Comparison of ENCODE assay signal across 16 mouse cellular contexts in genomic region chr8:117263442-117263841, GRCm38 (mm10). TPM values are rescaled to one million over a fixed set of nuclear protein-coding genes. Genes with fewer than 3 reads are reported as not detected.
DNase-seq lines count a peak whose midpoint lies in the region; ATAC-seq and TF ChIP-seq lines count a peak whose summit lies in the region.
"Had no signal": no experiment of that assay in that cellular context is flagged by ENCODE, and none has a peak within 500 bp of the region (broad histone marks: within the 10 kb centered on the region; RNA-seq: fewer than 3 reads in every experiment).

No protein-coding gene starts in this region.

- H3K36me3 ChIP-seq in G1E (replicated peaks) = peaks cover 66% of the 10 kb centered on the region
- no peaks in the 10 kb centered on the region for H3K36me3 ChIP-seq in intestine, postnatal 0 days (ENCODE audit: control insufficient read depth, insufficient read depth)
- H3K36me3 ChIP-seq in liver, postnatal 0 days (replicated peaks; ENCODE audit: insufficient read depth, low read length) = 0 out of 2 replicates have a peak, but pooled peaks cover 8% of the 10 kb centered on the region
- H3K36me3 ChIP-seq: embryonic facial prominence, embryonic 13.5 days; kidney, embryonic 15.5 days; neural tube, embryonic 13.5 days had no signal

- H3K27me3 ChIP-seq in G1E (ENCODE audit: insufficient read depth, low read length) = no peaks in the 10 kb centered on the region
- no peaks in the 10 kb centered on the region for H3K27me3 ChIP-seq in intestine, postnatal 0 days (replicated peaks; ENCODE audit: control insufficient read depth, insufficient read depth, low read length)
- no peaks in the 10 kb centered on the region for H3K27me3 ChIP-seq in liver, postnatal 0 days (ENCODE audit: insufficient read depth, low read length)
- H3K27me3 ChIP-seq: embryonic facial prominence, embryonic 13.5 days; kidney, embryonic 15.5 days; limb, embryonic 13.5 days; neural tube, embryonic 13.5 days had no signal

- no peak for TF ChIP-seq CTCF in G1E (IDR thresholded peaks at IDR 0.05; ENCODE audit: low read depth, low read length)
- TF ChIP-seq CTCF in intestine, postnatal 0 days (IDR thresholded peaks at IDR 0.05; ENCODE audit: low read depth) = no peak
- no peak for TF ChIP-seq CTCF in liver, postnatal 0 days (IDR thresholded peaks at IDR 0.05; ENCODE audit: low read depth)

- no peaks in the 10 kb centered on the region for H3K9me3 ChIP-seq in G1E (replicated peaks)
- no peaks in the 10 kb centered on the region for H3K9me3 ChIP-seq in intestine, postnatal 0 days (ENCODE audit: control insufficient read depth)
- no peaks in the 10 kb centered on the region for H3K9me3 ChIP-seq in liver, postnatal 0 days (ENCODE audit: low read length)
- H3K9me3 ChIP-seq: embryonic facial prominence, embryonic 13.5 days; kidney, embryonic 15.5 days; limb, embryonic 13.5 days; midbrain, embryonic 10.5 days; neural tube, embryonic 13.5 days had no signal

- 28% methylated on average over 6 of the region's 6 CpGs for WGBS in intestine, postnatal 0 days
- 36% methylated on average over 6 of the region's 6 CpGs for WGBS in liver, postnatal 0 days (ENCODE audit: insufficient replicate concordance)

- no peak overlapping the region; the same call in 1 of the 2 replicates for H3K4me3 ChIP-seq in G1E (ENCODE audit: low read depth, low read length)
- H3K4me3 ChIP-seq in intestine, postnatal 0 days (ENCODE audit: low read depth, low read length) = no peak overlapping the region
- no peak overlapping the region for H3K4me3 ChIP-seq in liver, postnatal 0 days (ENCODE audit: low read depth, low read length)
- H3K4me3 ChIP-seq: embryonic facial prominence, embryonic 13.5 days; kidney, embryonic 15.5 days; limb, embryonic 13.5 days; midbrain, embryonic 10.5 days; neural tube, embryonic 13.5 days had no signal

- ATAC-seq in G1E (ENCODE audit: extremely low read depth, insufficient number of reproducible peaks, low FRiP score, poor library complexity, severe bottlenecking) = peak; percentile 90
- ATAC-seq in intestine, postnatal 0 days = peak; percentile 9; the same call in 1 of the 2 replicates
- peak; percentile 16; the same call in 1 of the 2 replicates for ATAC-seq in liver, postnatal 0 days
- ATAC-seq in CD4-positive, CD25-positive, alpha-beta regulatory T cell, adult 4 months = no peak

- DNase-seq in G1E (ENCODE audit: low spot score) (peak; percentile 76), MEL-GATA-1-ER (ENCODE audit: extremely low read depth, low read depth) (peak; percentile 90)
- no peak for DNase-seq in liver, postnatal 0 days
- DNase-seq in cerebellum, adult 18-20 months = no peak
- DNase-seq in layer of hippocampus, postnatal 10 days (ENCODE audit: low spot score in 2 of 2) = no peak
- DNase-seq: adrenal gland, postnatal 10 days; cerebellum, adult 8-10 months; gastrocnemius, postnatal 25 days; right cerebral cortex, postnatal 14 days had no signal

- H3K27ac ChIP-seq in intestine, postnatal 0 days (ENCODE audit: low read depth, low read length) = peak overlapping the region; percentile 46; the same call in 1 of the 2 replicates
- peak overlapping the region; percentile 48; the same call in 1 of the 2 replicates for H3K27ac ChIP-seq in liver, postnatal 0 days (ENCODE audit: low read depth)
- H3K27ac ChIP-seq: embryonic facial prominence, embryonic 13.5 days; kidney, embryonic 15.5 days; limb, embryonic 13.5 days; midbrain, embryonic 10.5 days; neural tube, embryonic 13.5 days had no signal

- peaks cover 73% of the 10 kb centered on the region for H3K4me1 ChIP-seq in G1E (ENCODE audit: insufficient read depth, low read depth, low read length)
- peaks cover 25% of the 10 kb centered on the region for H3K4me1 ChIP-seq in intestine, postnatal 0 days (replicated peaks; ENCODE audit: control insufficient read depth, insufficient read depth, low read length)
- peaks cover 75% of the 10 kb centered on the region for H3K4me1 ChIP-seq in liver, postnatal 0 days (ENCODE audit: insufficient read depth)

- peak; percentile 62 for TF ChIP-seq EP300 in liver, postnatal 0 days (IDR thresholded peaks at IDR 0.05; ENCODE audit: low read depth)

- H3K9ac ChIP-seq in intestine, postnatal 0 days (ENCODE audit: low read depth, low read length) = no peak overlapping the region
- peak overlapping the region; percentile 13; the same call in 1 of the 2 replicates for H3K9ac ChIP-seq in liver, postnatal 0 days (replicated peaks)
- H3K9ac ChIP-seq: embryonic facial prominence, embryonic 13.5 days; kidney, embryonic 15.5 days; limb, embryonic 13.5 days; neural tube, embryonic 13.5 days had no signal

- H3K4me2 ChIP-seq in intestine, postnatal 0 days (replicated peaks; ENCODE audit: low read depth) = peak overlapping the region; percentile 25
- H3K4me2 ChIP-seq in liver, postnatal 0 days (ENCODE audit: low read depth, low read length) = peak overlapping the region; percentile 55
- H3K4me2 ChIP-seq: embryonic facial prominence, embryonic 13.5 days; kidney, embryonic 15.5 days; limb, embryonic 13.5 days; neural tube, embryonic 13.5 days had no signal

RNA-seq across cellular contexts. Expression of gene Cmip, which starts 6.6 kb away (rescaled TPM):
- 78.4 and 88.8 TPM in 2 replicates for total RNA-seq in G1E (2014; fragmentation: Nextera tagmentation)
- total RNA-seq in G1E (2017) = 5.7 and 5.8 TPM in 2 replicates
- 63.4 and 65.3 TPM in 2 replicates for polyA plus RNA-seq in G1E (2012)
- 47.1 and 48.9 TPM in 2 replicates for polyA plus RNA-seq in intestine, postnatal 0 days (2015; fragmentation: Nextera tagmentation; extraction: Ambion mirVana)
- 22.3 and 22.6 TPM in 2 replicates for polyA plus RNA-seq in liver, postnatal 0 days (2015; fragmentation: Nextera tagmentation; extraction: Ambion mirVana)
- polyA plus RNA-seq in CD4-positive, CD25-positive, alpha-beta regulatory T cell, adult 4 months (2017; shearing (Covaris generic)) = 10 to 100 TPM; 28.6 to 31.0 TPM
- 100 to 1,000 TPM; 338 to 353 TPM for total RNA-seq in layer of hippocampus, postnatal 10 days (2021)

Comparison
In these comparisons a context has a peak if more than half of its experiments do, and no peak if none do; other contexts are left out.
1. DNase-seq: peak in G1E (single experiment) and MEL-GATA-1-ER (single experiment); none in liver, postnatal 0 days (single experiment), cerebellum, adult 18-20 months (0 of 2) and layer of hippocampus, postnatal 10 days (0 of 2).